Mouse (Mus musculus) kidney, adult 2 months (tissue): ENCODE results near the gene Susd4. TPM values are rescaled to one million over a fixed set of nuclear protein-coding genes. Genes with fewer than 3 reads are reported as not detected.

ENCODE experiments used
- DNase-seq: peaks from one replicate; pipeline ENCODE4 v3.0.0; 2021
- H3K27ac ChIP-seq: fragments of 200-500 bp; 2 replicates; pipeline ENCODE4 v1.5.1; 2012; ENCODE audit warnings: low read depth, low read length, control low read depth, inconsistent platforms; ENCODE audit not compliant: insufficient read depth
- H3K27me3 ChIP-seq: fragments of 200-500 bp; replicated peaks from 2 replicates; pipeline ENCODE4 v1.6.1; 2012; ENCODE audit warnings: mild to moderate bottlenecking, moderate library complexity, low read length, inconsistent platforms; ENCODE audit not compliant: control insufficient read depth, insufficient read depth
- H3K36me3 ChIP-seq: fragments of 200-500 bp; 2 replicates; pipeline ENCODE4 v1.6.1; 2012; ENCODE audit warnings: mild to moderate bottlenecking, moderate library complexity, low read length, inconsistent platforms; ENCODE audit not compliant: control insufficient read depth, insufficient read depth
- H3K4me1 ChIP-seq: fragments of 200-500 bp; 2 replicates; pipeline ENCODE4 v1.6.1; 2011; ENCODE audit warnings: low read length; ENCODE audit not compliant: control insufficient read depth, insufficient read depth
- H3K4me3 ChIP-seq: fragments of 200-500 bp; 2 replicates; pipeline ENCODE4 v1.5.1; 2011; ENCODE audit warnings: mild to moderate bottlenecking, low read depth, low read length, control low read depth; ENCODE audit not compliant: insufficient read depth
- CTCF ChIP-seq: fragments of 200-500 bp; conservative IDR thresholded peaks from 2 replicates; pipeline ENCODE4 v1.5.1; 2011; ENCODE audit warnings: low read depth, mild to moderate bottlenecking, control low read depth, low read length, moderate library complexity, mixed read lengths; ENCODE audit not compliant: insufficient read depth, insufficient read length
- POLR2A ChIP-seq: fragments of 200-500 bp; IDR thresholded peaks from one replicate; pipeline ENCODE4 v1.6.1; 2011; ENCODE audit warnings: low read depth, low read length, control low read depth
- WGBS: fragments of 180-500 bp; shearing (Covaris S2); methylation state at CpG from one replicate; pipeline ENCODE4 v1.1.7; 2018; 5-methylcytosine and 5-hydroxymethylcytosine counted together
- polyA plus RNA-seq: library from polyadenylated mRNA; depleted of rRNA; stranded (reverse); fragments of >200 nt; gene quantifications from 2 replicates; pipeline ENCODE4 v1.2.3, GENCODE M21; 2012

The Susd4 gene
- polyA plus RNA-seq, 1 experiment, result 6.7 TPM

DNA sequence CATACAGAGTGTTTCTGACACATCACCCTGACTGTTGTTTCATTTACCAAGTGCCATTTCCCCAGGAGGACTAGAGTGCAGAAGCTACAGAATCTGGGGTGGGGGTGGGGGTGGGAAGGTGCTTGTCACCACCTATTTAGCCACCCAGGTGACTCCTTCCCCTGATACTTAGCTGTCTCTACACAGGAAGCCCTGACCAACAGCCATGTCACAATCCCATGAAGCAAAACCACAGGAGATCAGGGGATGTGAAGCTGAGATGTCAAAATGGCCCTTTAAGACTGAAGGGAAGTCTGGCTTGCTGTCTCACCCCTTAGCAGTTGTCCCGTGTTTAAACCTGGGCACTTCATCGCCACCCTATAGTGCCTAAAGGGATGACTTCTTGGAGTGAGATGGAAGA, 37.9 kb downstream of the Susd4 start:
- Histone ChIP-seq H3K4me1 (no peaks in the 10 kb centered on the region), H3K27me3 (no peaks in the 10 kb centered on the region), H3K27ac (no peak overlapping the region), H3K4me3 (no peak overlapping the region), H3K36me3 (no peaks in the 10 kb centered on the region)
- 88% methylated on average over 2 of the region's 2 CpGs for WGBS
- no peak for DNase-seq
- TF ChIP-seq CTCF (no peak), POLR2A (no peak)

DNA sequence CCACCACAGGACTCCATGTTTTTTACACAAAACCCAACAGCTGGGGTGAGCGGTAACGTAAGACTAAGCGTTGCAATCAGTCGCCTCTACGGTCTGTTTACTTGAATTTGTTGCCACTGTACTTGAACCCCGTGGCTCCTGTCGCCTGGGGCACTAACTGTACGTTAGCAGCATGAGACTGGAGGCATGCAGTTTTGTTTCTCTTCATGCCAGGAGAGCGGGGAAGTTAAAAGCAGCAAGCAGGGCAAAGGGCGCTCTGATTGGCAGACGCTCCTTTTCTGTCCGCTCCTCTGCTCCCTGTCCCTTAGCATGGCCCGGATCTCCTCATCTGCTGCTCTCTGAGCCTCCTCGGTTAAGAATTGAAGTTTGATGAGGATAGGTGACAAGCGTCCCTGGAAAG, 39.2 kb downstream of the Susd4 start:
- no peaks in the 10 kb centered on the region for H3K27me3 ChIP-seq
- WGBS, result 63% methylated on average over 15 of the region's 15 CpGs
- H3K36me3 ChIP-seq, result no peaks in the 10 kb centered on the region
- TF ChIP-seq POLR2A (no peak), CTCF (no peak)
- H3K4me1 ChIP-seq, result no peaks in the 10 kb centered on the region
- no peak overlapping the region for H3K27ac ChIP-seq
- H3K4me3 ChIP-seq, result no peak overlapping the region
- peak; percentile 36 for DNase-seq

DNA sequence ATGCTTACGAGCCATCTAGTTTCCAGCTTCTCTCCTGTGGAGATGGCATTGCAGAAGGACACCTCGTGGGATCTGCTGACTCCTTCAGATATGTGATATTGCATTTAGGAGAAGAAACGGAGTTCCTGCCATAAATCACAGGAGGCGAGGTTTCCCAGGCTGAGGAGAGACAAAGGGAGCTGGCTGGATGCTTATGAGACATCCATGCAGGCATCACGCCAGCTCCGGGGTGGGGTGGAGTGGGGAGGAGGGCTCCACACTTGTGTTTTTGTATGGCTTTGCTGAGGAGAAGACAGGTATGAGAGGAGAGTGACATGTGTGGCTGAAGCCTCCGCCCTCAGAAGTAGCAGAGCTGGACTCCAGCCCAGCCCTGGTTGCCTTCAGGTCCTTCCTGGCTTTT, 50.3 kb downstream of the Susd4 start:
- Histone ChIP-seq H3K4me1 (no peaks in the 10 kb centered on the region), H3K4me3 (no peak overlapping the region), H3K36me3 (no peaks in the 10 kb centered on the region), H3K27ac (no peak overlapping the region), H3K27me3 (no peaks in the 10 kb centered on the region)
- WGBS, result 34% methylated on average over 7 of the region's 7 CpGs
- TF ChIP-seq POLR2A, result no peak
- TF ChIP-seq CTCF, result no peak
- no peak for DNase-seq

DNA sequence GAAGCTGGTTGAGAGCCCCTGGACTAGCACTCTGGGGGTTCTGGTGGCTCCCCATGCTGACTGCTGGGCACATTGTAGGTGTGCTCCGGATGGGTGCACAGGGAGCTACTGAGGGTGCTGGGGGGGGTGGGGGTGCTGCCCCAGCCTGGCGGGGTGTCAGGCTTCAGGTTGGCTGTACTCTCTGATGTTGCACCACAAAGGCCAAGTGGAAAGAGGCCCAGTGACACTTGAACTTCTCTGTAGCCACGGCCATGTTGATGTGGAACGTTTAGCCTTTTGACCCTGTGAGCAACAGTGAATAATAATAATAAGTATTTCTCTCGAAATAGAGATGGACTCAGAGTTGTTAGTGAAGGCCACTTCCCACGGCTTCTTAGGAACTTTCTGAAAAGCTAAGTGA, 50.9 kb downstream of the Susd4 start:
- Histone ChIP-seq H3K4me1 (no peaks in the 10 kb centered on the region), H3K27me3 (no peaks in the 10 kb centered on the region), H3K27ac (no peak overlapping the region), H3K36me3 (no peaks in the 10 kb centered on the region), H3K4me3 (no peak overlapping the region)
- TF ChIP-seq CTCF (no peak), POLR2A (no peak)
- WGBS, result 61% methylated on average over 6 of the region's 6 CpGs
- no peak for DNase-seq

DNA sequence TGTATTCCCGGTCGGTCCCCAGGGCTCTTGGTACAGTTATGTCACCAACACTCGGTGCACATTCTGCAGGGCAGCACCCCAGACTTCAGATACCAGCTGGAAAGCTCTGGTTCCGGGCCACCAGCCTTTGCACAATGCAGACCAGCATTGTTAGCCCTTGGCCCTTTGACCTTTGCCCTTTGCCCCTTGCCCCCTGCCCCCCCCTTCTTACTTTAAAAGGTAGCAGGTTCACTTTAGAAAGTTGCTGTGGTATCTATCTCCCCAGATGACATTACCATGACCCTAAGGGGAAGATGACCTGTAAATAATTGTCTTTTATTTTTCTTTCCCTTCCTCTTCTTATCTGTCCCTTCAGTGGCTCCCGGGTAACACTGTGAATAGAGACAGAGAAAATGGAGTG, 53.4 kb downstream of the Susd4 start:
- no peak overlapping the region for H3K27ac ChIP-seq
- H3K4me3 ChIP-seq, result no peak overlapping the region
- H3K36me3 ChIP-seq, result no peaks in the 10 kb centered on the region
- H3K4me1 ChIP-seq, result no peaks in the 10 kb centered on the region
- TF ChIP-seq CTCF (no peak), POLR2A (no peak)
- no peaks in the 10 kb centered on the region for H3K27me3 ChIP-seq
- 78% methylated on average over 5 of the region's 5 CpGs for WGBS
- DNase-seq, result no peak

DNA sequence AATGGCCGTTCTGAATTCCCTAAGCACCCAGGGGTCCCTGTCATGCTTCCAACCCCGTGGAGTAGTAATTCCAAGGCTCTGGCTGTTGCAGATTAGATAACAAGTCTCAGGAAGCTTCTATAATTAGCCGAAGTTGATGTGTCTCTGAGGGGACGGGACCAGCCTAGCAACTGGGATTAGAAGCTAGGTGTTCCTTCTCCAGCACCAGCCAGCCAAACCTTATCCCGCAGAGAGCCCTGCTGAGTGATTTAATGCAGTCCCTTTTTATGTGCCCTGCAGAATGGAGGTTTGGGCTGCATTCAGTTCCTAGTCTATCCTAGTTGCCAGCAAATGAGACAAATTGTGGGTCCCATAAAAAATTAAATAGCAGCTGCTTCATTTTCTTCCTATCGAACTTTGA, 54.0 kb downstream of the Susd4 start:
- TF ChIP-seq POLR2A (no peak), CTCF (no peak)
- Histone ChIP-seq H3K27ac (no peak overlapping the region), H3K4me1 (no peaks in the 10 kb centered on the region), H3K4me3 (no peak overlapping the region), H3K27me3 (no peaks in the 10 kb centered on the region), H3K36me3 (no peaks in the 10 kb centered on the region)
- WGBS, result 39% methylated on average over 6 of the region's 6 CpGs
- DNase-seq, result no peak

DNA sequence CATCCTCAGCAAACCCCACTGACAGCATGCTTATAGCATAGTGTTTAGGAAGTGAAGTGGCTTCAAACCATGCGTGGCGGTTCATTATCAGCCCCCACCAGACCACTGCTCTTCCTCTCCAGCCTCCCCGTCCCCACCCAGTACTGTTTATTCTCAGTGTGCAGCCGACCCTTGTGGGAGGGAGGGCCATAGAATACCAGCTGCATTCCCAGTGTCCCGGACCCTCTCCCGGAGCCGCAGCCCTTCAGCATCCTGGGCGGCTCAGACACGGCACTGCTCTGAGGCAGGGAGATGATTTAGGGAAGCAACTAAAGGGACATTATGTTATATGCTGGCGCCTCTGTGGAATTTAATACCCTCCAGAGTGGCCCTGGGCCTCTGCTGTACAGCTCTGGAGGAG, 55.3 kb downstream of the Susd4 start:
- no peak overlapping the region for H3K4me3 ChIP-seq
- 53% methylated on average over 10 of the region's 10 CpGs for WGBS
- TF ChIP-seq POLR2A (no peak), CTCF (no peak)

DNA sequence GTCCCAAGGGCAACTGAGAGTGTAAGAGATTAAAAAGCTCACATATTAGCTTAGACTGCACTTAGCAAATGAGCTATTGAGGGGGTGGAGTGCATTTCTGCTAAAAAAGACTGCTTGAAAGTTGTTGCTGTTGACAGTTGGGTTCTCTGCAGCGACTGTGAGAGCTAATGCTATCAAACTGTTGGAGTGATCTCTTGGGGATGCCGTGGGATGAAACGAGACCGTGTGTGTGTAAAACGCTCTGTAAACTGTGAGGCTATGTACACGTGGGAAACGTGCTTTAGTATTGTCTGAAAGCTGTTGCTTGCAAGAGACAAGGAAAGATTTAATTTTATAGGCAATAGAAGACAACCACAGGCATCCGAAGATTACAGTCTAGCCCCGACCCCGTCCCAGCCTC, 59.1 kb downstream of the Susd4 start:
- WGBS, result 84% methylated on average over 10 of the region's 10 CpGs
- no peaks in the 10 kb centered on the region for H3K4me1 ChIP-seq

More for the DNA sequence above, 55.3 kb downstream of the Susd4 start:
- Histone ChIP-seq H3K27ac (no peak overlapping the region), H3K27me3 (no peaks in the 10 kb centered on the region), H3K4me1 (no peaks in the 10 kb centered on the region), H3K36me3 (no peaks in the 10 kb centered on the region)
- DNase-seq, result no peak

More for the DNA sequence above, 59.1 kb downstream of the Susd4 start:
- H3K4me3 ChIP-seq, result no peak overlapping the region
- TF ChIP-seq CTCF, result no peak
- no peak for TF ChIP-seq POLR2A
- no peak for DNase-seq
- no peaks in the 10 kb centered on the region for H3K36me3 ChIP-seq
- H3K27ac ChIP-seq, result no peak overlapping the region
- H3K27me3 ChIP-seq, result no peaks in the 10 kb centered on the region
